8 mouse cellular contexts compared by ENCODE assay signal in genomic region chr7:29767058-29767686, GRCm38 (mm10). TPM values are rescaled to one million over a fixed set of nuclear protein-coding genes. Genes with fewer than 3 reads are reported as not detected.
A peak's percentile ranks its signal among the peaks of the same experiment; 100 is the strongest.
DNase-seq lines count a peak whose midpoint lies in the region; ATAC-seq and TF ChIP-seq lines count a peak whose summit lies in the region.

No protein-coding gene starts in this region.

- H3K36me3 ChIP-seq in E14TG2a.4 (ENCODE audit: insufficient read depth, low read length) = peaks cover 12% of the 10 kb centered on the region
- no peaks in the 10 kb centered on the region; the same call in 1 of the 2 replicates for H3K36me3 ChIP-seq in forebrain, embryonic 11.5 days (ENCODE audit: control insufficient read depth, insufficient read depth, low read length)
- peaks cover 8% of the 10 kb centered on the region for H3K36me3 ChIP-seq in heart, embryonic 16.5 days (ENCODE audit: control insufficient read depth, insufficient read depth)
- H3K36me3 ChIP-seq in liver, embryonic 15.5 days (replicated peaks) = peaks cover 10% of the 10 kb centered on the region
- H3K36me3 ChIP-seq in neural tube, embryonic 13.5 days = peaks cover 4% of the 10 kb centered on the region
- H3K36me3 ChIP-seq in testis, adult 2 months (ENCODE audit: control insufficient read depth, insufficient read depth, low read length) = no peaks in the 10 kb centered on the region

- DNase-seq in c-Kit-positive CD71-positive TER-119-negative erythroid progenitor cells, embryonic 14.5 days (ENCODE audit: low read depth) = peak; percentile 74
- DNase-seq in forebrain, embryonic 11.5 days (ENCODE audit: low spot score) = peak; percentile 82
- peak; percentile 89 to 91 for DNase-seq in kidney, postnatal 36 days

- under 1% methylated on average over 15 of the region's 15 CpGs for WGBS in forebrain, embryonic 11.5 days
- WGBS in heart, embryonic 16.5 days = 2% methylated on average over 15 of the region's 15 CpGs
- WGBS in liver, embryonic 15.5 days (ENCODE audit: insufficient replicate concordance) = 1% methylated on average over 15 of the region's 15 CpGs
- WGBS in neural tube, embryonic 13.5 days = 2% methylated on average over 15 of the region's 15 CpGs

- H3K27ac ChIP-seq in forebrain, embryonic 11.5 days (ENCODE audit: low read depth, low read length) = no peak overlapping the region
- peak overlapping the region; percentile 74 for H3K27ac ChIP-seq in heart, embryonic 16.5 days (ENCODE audit: low read length)
- peak overlapping the region; percentile 72 for H3K27ac ChIP-seq in liver, embryonic 15.5 days (replicated peaks)
- H3K27ac ChIP-seq in neural tube, embryonic 13.5 days (replicated peaks) = peak overlapping the region; percentile 82
- peak overlapping the region; percentile 12; the same call in 1 of the 2 replicates for H3K27ac ChIP-seq in testis, adult 2 months (ENCODE audit: control insufficient read depth, insufficient read depth, low read depth, low read length)

- peak overlapping the region; percentile 55 for H3K9ac ChIP-seq in forebrain, embryonic 11.5 days (ENCODE audit: low read length)
- peak overlapping the region; percentile 77 for H3K9ac ChIP-seq in heart, embryonic 16.5 days (ENCODE audit: low read length)
- peak overlapping the region; percentile 59 for H3K9ac ChIP-seq in liver, embryonic 15.5 days
- peak overlapping the region; percentile 74 for H3K9ac ChIP-seq in neural tube, embryonic 13.5 days

- no peaks in the 10 kb centered on the region for H3K27me3 ChIP-seq in E14TG2a.4 (ENCODE audit: insufficient read depth, low read length)
- no peaks in the 10 kb centered on the region for H3K27me3 ChIP-seq in forebrain, embryonic 11.5 days (ENCODE audit: control insufficient read depth, insufficient read depth, low read length)
- no peaks in the 10 kb centered on the region for H3K27me3 ChIP-seq in heart, embryonic 16.5 days (ENCODE audit: control insufficient read depth, insufficient read depth, low read length)
- H3K27me3 ChIP-seq in liver, embryonic 15.5 days = no peaks in the 10 kb centered on the region
- no peaks in the 10 kb centered on the region for H3K27me3 ChIP-seq in neural tube, embryonic 13.5 days
- no peaks in the 10 kb centered on the region for H3K27me3 ChIP-seq in testis, adult 2 months (ENCODE audit: control insufficient read depth, insufficient read depth, low read length)

- peak overlapping the region; percentile 71 for H3K4me2 ChIP-seq in forebrain, embryonic 11.5 days (ENCODE audit: low read depth, low read length, severe bottlenecking)
- H3K4me2 ChIP-seq in heart, embryonic 16.5 days (ENCODE audit: low read depth, low read length) = peak overlapping the region; percentile 77
- peak overlapping the region; percentile 82 for H3K4me2 ChIP-seq in liver, embryonic 15.5 days
- H3K4me2 ChIP-seq in neural tube, embryonic 13.5 days = peak overlapping the region; percentile 77

- TF ChIP-seq CTCF in E14TG2a.4 (conservative IDR thresholded peaks at IDR 0.05; ENCODE audit: low read length) = no peak
- no peak for TF ChIP-seq CTCF in testis, adult 2 months (IDR thresholded peaks at IDR 0.05; ENCODE audit: control insufficient read depth, insufficient read depth, insufficient replicate concordance, low read depth, low read length)

- peaks cover 40% of the 10 kb centered on the region for H3K4me1 ChIP-seq in E14TG2a.4 (replicated peaks; ENCODE audit: low read depth, low read length)
- H3K4me1 ChIP-seq in forebrain, embryonic 11.5 days (replicated peaks; ENCODE audit: control insufficient read depth, insufficient read depth, low read length) = no peaks in the 10 kb centered on the region; the same call in 1 of the 2 replicates
- peaks cover 13% of the 10 kb centered on the region for H3K4me1 ChIP-seq in heart, embryonic 16.5 days (ENCODE audit: control insufficient read depth, insufficient read depth, low read length)
- H3K4me1 ChIP-seq in liver, embryonic 15.5 days (replicated peaks) = peaks cover 24% of the 10 kb centered on the region
- H3K4me1 ChIP-seq in neural tube, embryonic 13.5 days (replicated peaks) = peaks cover 38% of the 10 kb centered on the region
- H3K4me1 ChIP-seq in testis, adult 2 months (ENCODE audit: control insufficient read depth, insufficient read depth, low read length) = peaks cover 5% of the 10 kb centered on the region

- H3K4me3 ChIP-seq in E14TG2a.4 (replicated peaks; ENCODE audit: low read length) = peak overlapping the region; percentile 95
- peak overlapping the region; percentile 75 for H3K4me3 ChIP-seq in forebrain, embryonic 11.5 days (ENCODE audit: low read depth, low read length)
- peak overlapping the region; percentile 91 for H3K4me3 ChIP-seq in heart, embryonic 16.5 days (ENCODE audit: low read length)
- peak overlapping the region; percentile 71 for H3K4me3 ChIP-seq in liver, embryonic 15.5 days (replicated peaks)
- peak overlapping the region; percentile 76 for H3K4me3 ChIP-seq in neural tube, embryonic 13.5 days
- H3K4me3 ChIP-seq in testis, adult 2 months (ENCODE audit: control insufficient read depth, low read depth, low read length) = peak overlapping the region; percentile 59

- TF ChIP-seq POLR2A in testis, adult 2 months (IDR thresholded peaks at IDR 0.05; ENCODE audit: control insufficient read depth, low read depth, low read length) = no peak

- no peaks in the 10 kb centered on the region for H3K9me3 ChIP-seq in E14TG2a.4 (ENCODE audit: low read length)
- H3K9me3 ChIP-seq in forebrain, embryonic 11.5 days (ENCODE audit: control insufficient read depth, low read length) = no peaks in the 10 kb centered on the region
- H3K9me3 ChIP-seq in heart, embryonic 16.5 days (replicated peaks; ENCODE audit: control insufficient read depth, low read length) = no peaks in the 10 kb centered on the region
- H3K9me3 ChIP-seq in liver, embryonic 15.5 days (replicated peaks) = no peaks in the 10 kb centered on the region
- H3K9me3 ChIP-seq in neural tube, embryonic 13.5 days = no peaks in the 10 kb centered on the region

- peak; percentile 58 for ATAC-seq in forebrain, embryonic 11.5 days (replicated peaks; ENCODE audit: low FRiP score)
- ATAC-seq in heart, embryonic 16.5 days (replicated peaks; ENCODE audit: extremely low read depth, insufficient read depth, low FRiP score) = peak; percentile 59
- ATAC-seq in liver, embryonic 15.5 days (ENCODE audit: insufficient read depth) = peak; percentile 48
- ATAC-seq in neural tube, embryonic 13.5 days (ENCODE audit: low read depth) = peak; percentile 47

RNA-seq across cellular contexts. Expression of gene Zfp84, which starts 1.2 kb away (rescaled TPM):
- 15.5 and 17.3 TPM in 2 replicates for polyA plus RNA-seq in forebrain, embryonic 11.5 days (2014; fragmentation: Nextera tagmentation; extraction: Ambion mirVana)
- 8.9 and 9.8 TPM in 2 replicates for polyA plus RNA-seq in heart, embryonic 16.5 days (2015; fragmentation: Nextera tagmentation; extraction: Ambion mirVana)
- polyA plus RNA-seq in liver, embryonic 15.5 days (2015; fragmentation: Nextera tagmentation; extraction: Ambion mirVana) = 3.2 TPM in 2 replicates
- 13.3 and 17.7 TPM in 2 replicates for polyA plus RNA-seq in neural tube, embryonic 13.5 days (2015; fragmentation: Nextera tagmentation; extraction: Ambion mirVana)
- polyA plus RNA-seq in testis, adult 2 months (2012; rRNA removed) = 1.1 TPM in 2 replicates

RNA-seq across cellular contexts. Expression of gene Zfp30, which starts 16.6 kb away (rescaled TPM):
- 10.2 and 11.0 TPM in 2 replicates for polyA plus RNA-seq in forebrain, embryonic 11.5 days (2014; fragmentation: Nextera tagmentation; extraction: Ambion mirVana)
- polyA plus RNA-seq in heart, embryonic 16.5 days (2015; fragmentation: Nextera tagmentation; extraction: Ambion mirVana) = 6.2 and 6.9 TPM in 2 replicates
- polyA plus RNA-seq in liver, embryonic 15.5 days (2015; fragmentation: Nextera tagmentation; extraction: Ambion mirVana) = 0.54 and 0.67 TPM in 2 replicates
- polyA plus RNA-seq in neural tube, embryonic 13.5 days (2015; fragmentation: Nextera tagmentation; extraction: Ambion mirVana) = 11.0 and 11.9 TPM in 2 replicates
- 0.20 and 0.28 TPM in 2 replicates for polyA plus RNA-seq in testis, adult 2 months (2012; rRNA removed)

RNA-seq across cellular contexts. Expression of gene Catsperg2, which starts 40.3 kb away (rescaled TPM):
- 0.11 TPM in 1 of 2 replicates, not detected in the other for polyA plus RNA-seq in forebrain, embryonic 11.5 days (2014; fragmentation: Nextera tagmentation; extraction: Ambion mirVana)
- polyA plus RNA-seq in heart, embryonic 16.5 days (2015; fragmentation: Nextera tagmentation; extraction: Ambion mirVana) = not detected in 2 replicates
- polyA plus RNA-seq in liver, embryonic 15.5 days (2015; fragmentation: Nextera tagmentation; extraction: Ambion mirVana) = not detected in 2 replicates
- 0.22 and 0.37 TPM in 2 replicates for polyA plus RNA-seq in neural tube, embryonic 13.5 days (2015; fragmentation: Nextera tagmentation; extraction: Ambion mirVana)
- 110 and 173 TPM in 2 replicates for polyA plus RNA-seq in testis, adult 2 months (2012; rRNA removed)

RNA-seq across cellular contexts. Expression of gene Zfp790, which starts 48.7 kb away (rescaled TPM):
- 18.6 and 19.0 TPM in 2 replicates for polyA plus RNA-seq in forebrain, embryonic 11.5 days (2014; fragmentation: Nextera tagmentation; extraction: Ambion mirVana)
- 12.6 and 12.9 TPM in 2 replicates for polyA plus RNA-seq in heart, embryonic 16.5 days (2015; fragmentation: Nextera tagmentation; extraction: Ambion mirVana)
- 2.9 and 4.1 TPM in 2 replicates for polyA plus RNA-seq in liver, embryonic 15.5 days (2015; fragmentation: Nextera tagmentation; extraction: Ambion mirVana)
- 26.8 and 27.6 TPM in 2 replicates for polyA plus RNA-seq in neural tube, embryonic 13.5 days (2015; fragmentation: Nextera tagmentation; extraction: Ambion mirVana)
- polyA plus RNA-seq in testis, adult 2 months (2012; rRNA removed) = 0.68 and 0.81 TPM in 2 replicates

Comparison
In these comparisons a context has a peak if more than half of its experiments do, and no peak if none do; other contexts are left out.
1. RNA of gene Catsperg2, which starts 40.3 kb away (polyA plus RNA-seq): 110 to 173 TPM in testis, adult 2 months; 0.22 to 0.37 TPM in neural tube, embryonic 13.5 days, 0.11 TPM in forebrain, embryonic 11.5 days, not detected in heart, embryonic 16.5 days and not detected in liver, embryonic 15.5 days; every median in the first group is over 10 times any median in the second.
2. Peak in every context shown above with its lines, with median percentiles within 50 percentile points of each other: H3K4me3 ChIP-seq, DNase-seq, ATAC-seq, H3K4me2 ChIP-seq and H3K9ac ChIP-seq.